Mouse (Mus musculus) heart, embryonic 11.5 days (tissue): ENCODE results near the gene Pcgf1. TPM values are rescaled to one million over a fixed set of nuclear protein-coding genes. Genes with fewer than 3 reads are reported as not detected.

Experiments
- ATAC-seq: fragments of 200-750 bp; cut with Nextera tagmentation; replicated peaks from 2 replicates; pipeline ENCODE4 v1.8.0; 2017; ENCODE audit warnings: moderate library complexity; ENCODE audit not compliant: insufficient number of reproducible peaks, low FRiP score, low TSS enrichment
- H3K27ac ChIP-seq: fragments of 300-500 bp; sonication (generic); 2 replicates; pipeline ENCODE4 v1.5.1; 2014; ENCODE audit warnings: mild to moderate bottlenecking, low read depth, low read length
- H3K27me3 ChIP-seq: fragments of 300-500 bp; sonication (generic); 2 replicates; pipeline ENCODE4 v1.6.1; 2014; ENCODE audit warnings: mild to moderate bottlenecking, low read length, mixed read lengths; ENCODE audit not compliant: control insufficient read depth, insufficient read depth
- H3K36me3 ChIP-seq: fragments of 300-500 bp; sonication (generic); 2 replicates; pipeline ENCODE4 v1.6.1; 2014; ENCODE audit warnings: mild to moderate bottlenecking, low read length, moderate library complexity, mixed read lengths; ENCODE audit not compliant: control insufficient read depth, insufficient read depth
- H3K4me1 ChIP-seq: fragments of 300-500 bp; sonication (generic); 2 replicates; pipeline ENCODE4 v1.6.1; 2014; ENCODE audit warnings: low read length; ENCODE audit not compliant: control insufficient read depth, insufficient read depth
- H3K4me2 ChIP-seq: fragments of 300-500 bp; sonication (generic); 2 replicates; pipeline ENCODE4 v1.6.1; 2014; ENCODE audit warnings: mild to moderate bottlenecking, moderate library complexity
- H3K4me3 ChIP-seq: fragments of 300-500 bp; sonication (generic); 2 replicates; pipeline ENCODE4 v1.5.1; 2014; ENCODE audit warnings: low read depth, low read length
- H3K9ac ChIP-seq: fragments of 300-500 bp; sonication (generic); 2 replicates; pipeline ENCODE4 v1.6.1; 2014; ENCODE audit warnings: mild to moderate bottlenecking, low read depth, low read length, moderate library complexity
- H3K9me3 ChIP-seq: fragments of 300-500 bp; sonication (generic); replicated peaks from 2 replicates; pipeline ENCODE4 v1.6.1; 2016; ENCODE audit warnings: low read length; ENCODE audit not compliant: control insufficient read depth
- WGBS: fragments of 180-500 bp; shearing (Covaris S2); extraction: QIAGEN DNeasy Blood & Tissue Kit; methylation state at CpG from one replicate; pipeline ENCODE4 v1.1.7; 2014; ENCODE audit not compliant: insufficient replicate concordance; 5-methylcytosine and 5-hydroxymethylcytosine counted together
- polyA plus RNA-seq: library from polyadenylated mRNA; unstranded; fragments of >200 nt; fragmentation: Nextera tagmentation; extraction: Ambion mirVana; gene quantifications from 2 replicates; pipeline ENCODE4 v1.2.1, GENCODE M21; 2014

The Pcgf1 gene
- polyA plus RNA-seq, 1 experiment from 2014 or later: 15.1 TPM

GRCm38 (mm10) chr6:83115682-83116372 lies 38.2 kb downstream of the Pcgf1 start:
- Histone ChIP-seq H3K36me3 (peaks cover 22% of the 10 kb centered on the region), H3K4me1 (peaks cover 28% of the 10 kb centered on the region), H3K27ac (peak overlapping the region; percentile 87), H3K4me2 (peak overlapping the region; percentile 89), H3K9me3 (no peaks in the 10 kb centered on the region), H3K9ac (peak overlapping the region; percentile 87), H3K27me3 (no peaks in the 10 kb centered on the region), H3K4me3 (peak overlapping the region; percentile 65)
- 0 out of 2 replicates have a peak, but pooled peaks have one; percentile 17 for ATAC-seq
- WGBS: 2% methylated on average over 29 of the region's 48 CpGs

- Histone ChIP-seq H3K27me3 (no peaks in the 10 kb centered on the region), H3K27ac (0 out of 2 replicates have a peak overlapping the region, but pooled peaks have one; percentile 87), H3K4me3 (peak overlapping the region; percentile 65), H3K9ac (peak overlapping the region; percentile 87), H3K36me3 (peaks cover 22% of the 10 kb centered on the region), H3K4me2 (peak overlapping the region; percentile 89), H3K4me1 (peaks cover 26% of the 10 kb centered on the region), H3K9me3 (no peaks in the 10 kb centered on the region)
- 76% methylated on average over 11 of the region's 11 CpGs for WGBS
- ATAC-seq: no peak
Measured at GRCm38 (mm10) chr6:83116373-83117164, 38.9 kb downstream of the Pcgf1 start.

GRCm38 (mm10) chr6:83117165-83117438 lies 39.4 kb downstream of the Pcgf1 start:
- H3K27ac ChIP-seq: no peak overlapping the region
- H3K9ac ChIP-seq: 0 out of 2 replicates have a peak overlapping the region, but pooled peaks have one; percentile 87
- H3K4me3 ChIP-seq: peak overlapping the region; percentile 65
- H3K4me1 ChIP-seq: peaks cover 26% of the 10 kb centered on the region
- H3K9me3 ChIP-seq: no peaks in the 10 kb centered on the region
- no peak for ATAC-seq
- peaks cover 22% of the 10 kb centered on the region for H3K36me3 ChIP-seq
- WGBS: 78% methylated on average over 4 of the region's 4 CpGs
- H3K27me3 ChIP-seq: no peaks in the 10 kb centered on the region
- no peak overlapping the region; the same call in 1 of the 2 replicates for H3K4me2 ChIP-seq

GRCm38 (mm10) chr6:83117616-83118015 lies 39.9 kb downstream of the Pcgf1 start:
- Histone ChIP-seq H3K36me3 (peaks cover 22% of the 10 kb centered on the region), H3K4me1 (peaks cover 28% of the 10 kb centered on the region), H3K27me3 (no peaks in the 10 kb centered on the region), H3K27ac (no peak overlapping the region; the same call in 1 of the 2 replicates), H3K9me3 (no peaks in the 10 kb centered on the region), H3K4me3 (peak overlapping the region; percentile 65; the same call in 1 of the 2 replicates), H3K4me2 (no peak overlapping the region), H3K9ac (no peak overlapping the region)
- 88% methylated on average over 13 of the region's 13 CpGs for WGBS
- ATAC-seq: no peak

- WGBS: 81% methylated on average over 11 of the region's 11 CpGs
- no peak for ATAC-seq
Measured at GRCm38 (mm10) chr6:83118369-83118768, 40.7 kb downstream of the Pcgf1 start.

GRCm38 (mm10) chr6:83118825-83119733 lies 41.4 kb downstream of the Pcgf1 start:
- H3K9ac ChIP-seq: no peak overlapping the region
- H3K4me2 ChIP-seq: peak overlapping the region; percentile 94; the same call in 1 of the 2 replicates
- H3K4me1 ChIP-seq: peaks cover 36% of the 10 kb centered on the region
- no peaks in the 10 kb centered on the region for H3K27me3 ChIP-seq
- WGBS: 73% methylated on average over 14 of the region's 14 CpGs
- no peak for ATAC-seq
- H3K27ac ChIP-seq: no peak overlapping the region
- no peaks in the 10 kb centered on the region for H3K9me3 ChIP-seq
- H3K36me3 ChIP-seq: peaks cover 22% of the 10 kb centered on the region
- no peak overlapping the region for H3K4me3 ChIP-seq

More at GRCm38 (mm10) chr6:83118369-83118768, 40.7 kb downstream of the Pcgf1 start:
- Histone ChIP-seq H3K27me3 (no peaks in the 10 kb centered on the region), H3K4me3 (no peak overlapping the region), H3K36me3 (peaks cover 22% of the 10 kb centered on the region), H3K9me3 (no peaks in the 10 kb centered on the region), H3K4me1 (peaks cover 32% of the 10 kb centered on the region), H3K4me2 (no peak overlapping the region), H3K9ac (0 out of 2 replicates have a peak overlapping the region, but pooled peaks have one; percentile 8), H3K27ac (no peak overlapping the region)

GRCm38 (mm10) chr6:83119734-83120051 lies 42.0 kb downstream of the Pcgf1 start:
- H3K4me1 ChIP-seq: peaks cover 36% of the 10 kb centered on the region
- H3K9me3 ChIP-seq: no peaks in the 10 kb centered on the region
- H3K27me3 ChIP-seq: no peaks in the 10 kb centered on the region
- H3K9ac ChIP-seq: no peak overlapping the region
- ATAC-seq: no peak
- H3K27ac ChIP-seq: no peak overlapping the region
- no peak overlapping the region for H3K4me3 ChIP-seq
- H3K4me2 ChIP-seq: peak overlapping the region; percentile 94; the same call in 1 of the 2 replicates
- H3K36me3 ChIP-seq: peaks cover 22% of the 10 kb centered on the region
- WGBS: 81% methylated on average over 7 of the region's 7 CpGs
